Mouse (Mus musculus) heart, postnatal 0 days (tissue): Measurements from ENCODE around the gene Sugt1.

Experiments
- CTCF ChIP-seq: IDR thresholded peaks from 2 replicates; pipeline ENCODE4 v1.5.1; 2016; ENCODE audit warnings: antibody characterized with exemption, control low read depth, low read depth
- EP300 ChIP-seq: IDR thresholded peaks from 2 replicates; pipeline ENCODE4 v1.6.1; 2016; ENCODE audit warnings: antibody characterized with exemption, low read depth

DNA sequence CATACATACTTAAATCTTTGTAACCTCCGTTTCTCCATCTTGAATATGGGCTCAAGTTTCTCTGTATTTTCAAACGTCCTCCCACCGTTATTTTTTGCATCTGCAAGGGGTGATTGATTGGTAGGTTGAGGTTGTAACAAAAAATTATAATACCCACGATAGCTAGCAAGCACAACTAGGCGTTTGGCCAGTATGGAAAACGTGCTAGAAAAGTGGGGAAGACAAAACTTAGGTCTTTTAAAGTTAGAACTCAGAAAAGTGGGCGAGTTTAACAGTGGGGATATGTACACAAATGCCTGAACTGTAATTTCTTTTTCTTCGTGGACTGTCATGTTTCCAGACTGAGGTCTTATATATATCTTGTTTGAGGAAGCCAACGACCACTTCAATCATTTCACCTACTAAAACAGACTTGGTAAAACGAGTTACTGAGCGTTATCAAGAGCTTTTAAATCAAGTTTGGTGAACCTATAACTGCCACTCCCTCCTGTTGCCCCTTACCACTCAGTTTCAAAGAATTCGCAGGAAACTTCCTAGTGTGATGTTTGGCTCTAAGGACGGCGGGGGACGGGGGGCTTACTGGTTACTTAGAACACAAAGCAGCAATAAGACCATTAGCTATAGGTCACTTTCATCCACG, 872 bp upstream of the Sugt1 start:
- TF ChIP-seq CTCF (no peak), EP300 (no peak)
